Mouse (Mus musculus): Measurements from ENCODE around the gene Plekhg1. TPM values are rescaled to one million over a fixed set of nuclear protein-coding genes. Genes with fewer than 3 reads are reported as not detected.

Plekhg1 gene
- polyA plus RNA-seq, 1 experiment from 2014 or later, result 17.5 TPM

DNA sequence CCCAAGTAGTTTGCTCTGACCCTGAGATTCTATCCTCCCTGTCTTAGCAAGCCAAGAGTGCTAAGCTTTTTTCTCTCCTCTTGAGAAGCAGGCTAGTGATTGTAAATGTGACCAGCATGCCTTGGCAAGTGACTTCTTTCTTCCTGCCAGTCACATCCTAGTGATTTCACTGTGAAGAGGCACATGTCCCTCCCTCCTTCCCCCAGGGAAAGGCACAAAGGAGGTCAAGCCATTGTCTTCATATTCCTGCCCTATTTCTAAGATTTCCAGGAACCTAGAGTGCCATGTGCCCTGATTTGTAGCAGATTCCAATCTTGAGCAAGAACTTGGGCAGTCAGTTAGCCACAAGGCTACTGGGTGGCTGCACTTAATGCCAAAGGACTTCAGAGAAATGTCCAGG is 191.7 kb downstream of the Plekhg1 start:
- Histone ChIP-seq H3K4me2 (ENCODE audit: low read depth, low read length) (no peak overlapping the region), H3K36me3 (ENCODE audit: control insufficient read depth, insufficient read depth, low read length) (no peaks in the 10 kb centered on the region; the same call in 1 of the 2 replicates), H3K27ac (replicated peaks; ENCODE audit: low read depth, low read length) (no peak overlapping the region), H3K9ac (ENCODE audit: low read depth, low read length) (no peak overlapping the region), H3K9me3 (ENCODE audit: control insufficient read depth, low read length) (no peaks in the 10 kb centered on the region), H3K27me3 (replicated peaks; ENCODE audit: control insufficient read depth, insufficient read depth, low read length) (no peaks in the 10 kb centered on the region), H3K4me3 (ENCODE audit: low read depth, low read length) (no peak overlapping the region), H3K4me1 (ENCODE audit: control insufficient read depth, insufficient read depth, low read length) (0 out of 2 replicates have a peak, but pooled peaks cover 8% of the 10 kb centered on the region)
- ATAC-seq (ENCODE audit: low read depth) (no peak), DNase-seq (ENCODE audit: low spot score) (no peak)

DNA sequence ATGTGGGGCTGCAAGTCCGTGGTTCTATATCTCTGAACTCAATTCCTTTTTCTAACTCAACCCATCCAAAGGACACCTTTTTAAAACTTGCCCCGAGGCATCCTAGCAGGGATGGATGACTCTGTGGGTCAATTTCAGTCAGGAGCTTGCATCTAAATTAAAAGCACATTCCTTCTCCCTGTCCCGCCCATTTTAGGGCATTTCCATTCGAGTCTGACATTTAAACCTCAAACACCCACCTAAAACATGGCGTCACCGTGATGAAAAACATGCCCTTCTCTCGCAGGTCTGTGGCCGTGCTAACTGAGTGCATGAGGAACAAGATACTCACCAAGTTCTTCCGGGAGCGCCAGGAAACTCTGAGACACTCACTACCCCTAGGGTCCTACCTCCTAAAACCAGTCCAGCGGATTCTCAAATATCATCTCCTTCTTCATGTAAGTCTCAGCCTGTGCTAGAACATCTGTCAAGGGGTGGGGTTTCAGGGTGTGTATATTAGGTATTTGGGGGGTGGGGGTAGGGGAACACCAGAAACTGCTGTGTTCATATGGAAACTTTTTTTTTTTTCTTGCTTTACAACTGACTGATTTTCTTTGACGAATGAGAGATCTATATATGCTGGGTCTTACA is 193.3 kb downstream of the Plekhg1 start:
- WGBS, result 35% methylated on average over 12 of the region's 12 CpGs
- Histone ChIP-seq H3K9ac (ENCODE audit: low read depth, low read length) (no peak overlapping the region), H3K9me3 (ENCODE audit: control insufficient read depth, low read length) (no peaks in the 10 kb centered on the region), H3K36me3 (ENCODE audit: control insufficient read depth, insufficient read depth, low read length) (peaks cover 8% of the 10 kb centered on the region; the same call in 1 of the 2 replicates), H3K4me2 (ENCODE audit: low read depth, low read length) (no peak overlapping the region), H3K4me3 (ENCODE audit: low read depth, low read length) (no peak overlapping the region), H3K27ac (replicated peaks; ENCODE audit: low read depth, low read length) (no peak overlapping the region), H3K27me3 (replicated peaks; ENCODE audit: control insufficient read depth, insufficient read depth, low read length) (no peaks in the 10 kb centered on the region), H3K4me1 (ENCODE audit: control insufficient read depth, insufficient read depth, low read length) (0 out of 2 replicates have a peak, but pooled peaks cover 8% of the 10 kb centered on the region)
- ATAC-seq (ENCODE audit: low read depth), result peak; percentile 41; the same call in 1 of the 2 replicates
- DNase-seq (ENCODE audit: low spot score), result peak; percentile 46

DNA sequence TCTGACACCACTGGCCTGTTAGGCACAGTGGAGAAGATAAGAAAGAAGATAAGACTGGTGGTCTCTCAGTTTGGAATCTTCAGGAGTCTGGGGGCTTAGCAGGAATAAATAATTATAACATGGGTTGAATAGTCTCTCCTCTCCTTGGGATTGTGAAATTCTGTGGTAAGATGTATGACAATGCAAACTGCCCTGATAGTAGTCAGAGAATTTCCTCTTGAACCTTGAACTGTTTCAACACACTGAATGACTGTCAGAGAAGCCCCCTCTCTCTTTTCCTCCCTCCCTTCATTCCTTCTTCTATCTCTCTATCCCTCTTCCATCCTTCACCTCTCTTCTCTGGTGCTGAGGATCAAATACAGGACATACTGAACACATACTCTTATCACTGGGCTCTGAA is 196.7 kb downstream of the Plekhg1 start:
- DNase-seq (ENCODE audit: low spot score), result no peak
- Histone ChIP-seq H3K4me3 (ENCODE audit: low read depth, low read length) (no peak overlapping the region), H3K9ac (ENCODE audit: low read depth, low read length) (no peak overlapping the region), H3K4me1 (ENCODE audit: control insufficient read depth, insufficient read depth, low read length) (0 out of 2 replicates have a peak, but pooled peaks cover 13% of the 10 kb centered on the region), H3K27ac (replicated peaks; ENCODE audit: low read depth, low read length) (no peak overlapping the region), H3K36me3 (ENCODE audit: control insufficient read depth, insufficient read depth, low read length) (peaks cover 19% of the 10 kb centered on the region), H3K4me2 (ENCODE audit: low read depth, low read length) (no peak overlapping the region), H3K9me3 (ENCODE audit: control insufficient read depth, low read length) (no peaks in the 10 kb centered on the region), H3K27me3 (replicated peaks; ENCODE audit: control insufficient read depth, insufficient read depth, low read length) (no peaks in the 10 kb centered on the region)
- ATAC-seq (ENCODE audit: low read depth), result no peak

DNA sequence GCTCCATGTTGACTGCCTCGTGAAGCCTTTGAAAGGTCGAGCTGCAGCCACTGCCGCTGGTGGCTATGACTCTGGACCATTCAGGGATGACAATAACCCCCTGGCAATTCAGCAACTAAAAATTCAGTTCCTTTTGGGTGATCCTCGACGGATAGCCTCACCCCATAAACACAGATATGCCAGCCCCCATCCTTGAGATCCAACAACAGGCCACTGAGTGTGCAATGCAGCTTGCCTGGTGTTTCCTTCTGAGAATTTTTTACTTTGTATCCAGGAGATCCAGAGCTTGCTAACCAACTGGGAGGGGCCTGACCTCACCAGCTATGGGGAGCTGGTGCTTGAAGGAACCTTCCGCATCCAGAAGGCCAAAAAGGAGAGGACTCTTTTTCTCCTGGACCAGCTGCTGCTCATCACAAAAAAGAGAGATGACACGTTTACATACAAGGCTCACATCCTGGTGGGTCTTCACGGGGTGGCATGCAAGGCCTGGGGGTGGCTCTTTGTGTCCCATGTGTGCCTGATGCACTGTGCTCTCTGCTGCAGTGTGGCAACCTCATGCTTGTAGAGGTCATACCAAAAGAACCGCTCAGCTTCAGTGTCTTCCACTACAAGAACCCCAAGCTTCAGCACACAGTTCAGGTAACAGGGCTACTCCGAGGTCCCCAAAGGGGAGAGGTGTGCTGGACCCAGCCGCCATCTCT is 199.9 kb downstream of the Plekhg1 start:
- no peak overlapping the region for H3K4me3 ChIP-seq (ENCODE audit: low read depth, low read length)
- WGBS, result 91% methylated on average over 11 of the region's 11 CpGs
- no peak overlapping the region for H3K4me2 ChIP-seq (ENCODE audit: low read depth, low read length)
- no peak for DNase-seq (ENCODE audit: low spot score)
- H3K9ac ChIP-seq (ENCODE audit: low read depth, low read length), result no peak overlapping the region
- H3K27me3 ChIP-seq (replicated peaks; ENCODE audit: control insufficient read depth, insufficient read depth, low read length), result no peaks in the 10 kb centered on the region
- H3K9me3 ChIP-seq (ENCODE audit: control insufficient read depth, low read length), result no peaks in the 10 kb centered on the region
- H3K36me3 ChIP-seq (ENCODE audit: control insufficient read depth, insufficient read depth, low read length), result peaks cover 25% of the 10 kb centered on the region
- H3K27ac ChIP-seq (replicated peaks; ENCODE audit: low read depth, low read length), result no peak overlapping the region
- 0 out of 2 replicates have a peak, but pooled peaks cover 5% of the 10 kb centered on the region for H3K4me1 ChIP-seq (ENCODE audit: control insufficient read depth, insufficient read depth, low read length)
- ATAC-seq (ENCODE audit: low read depth), result no peak

DNA sequence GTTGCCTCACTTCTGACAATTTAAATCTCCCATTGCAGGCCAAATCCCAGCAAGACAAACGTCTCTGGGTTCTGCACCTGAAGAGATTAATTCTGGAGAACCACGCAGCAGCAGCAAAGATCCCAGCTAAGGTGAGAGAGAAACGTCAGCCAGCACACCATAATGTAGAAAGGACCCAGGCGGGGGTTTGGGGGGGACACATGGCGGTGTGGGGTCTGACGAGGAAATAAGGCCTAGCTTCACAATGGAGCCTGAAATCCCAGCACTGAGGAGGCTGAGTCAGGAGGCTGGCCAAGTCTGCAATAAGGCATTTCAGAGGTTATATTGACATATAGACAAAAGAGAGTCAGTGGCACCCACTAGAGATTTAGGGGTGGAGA is 200.4 kb downstream of the Plekhg1 start:
- Histone ChIP-seq H3K4me3 (ENCODE audit: low read depth, low read length) (no peak overlapping the region), H3K27ac (replicated peaks; ENCODE audit: low read depth, low read length) (0 out of 2 replicates have a peak overlapping the region, but pooled peaks have one; percentile 55), H3K9ac (ENCODE audit: low read depth, low read length) (no peak overlapping the region), H3K4me1 (ENCODE audit: control insufficient read depth, insufficient read depth, low read length) (0 out of 2 replicates have a peak, but pooled peaks cover 5% of the 10 kb centered on the region), H3K27me3 (replicated peaks; ENCODE audit: control insufficient read depth, insufficient read depth, low read length) (no peaks in the 10 kb centered on the region), H3K36me3 (ENCODE audit: control insufficient read depth, insufficient read depth, low read length) (peaks cover 25% of the 10 kb centered on the region), H3K9me3 (ENCODE audit: control insufficient read depth, low read length) (no peaks in the 10 kb centered on the region), H3K4me2 (ENCODE audit: low read depth, low read length) (no peak overlapping the region)
- ATAC-seq (ENCODE audit: low read depth) (no peak), DNase-seq (ENCODE audit: low spot score) (no peak)
- 85% methylated on average over 6 of the region's 6 CpGs for WGBS

DNA sequence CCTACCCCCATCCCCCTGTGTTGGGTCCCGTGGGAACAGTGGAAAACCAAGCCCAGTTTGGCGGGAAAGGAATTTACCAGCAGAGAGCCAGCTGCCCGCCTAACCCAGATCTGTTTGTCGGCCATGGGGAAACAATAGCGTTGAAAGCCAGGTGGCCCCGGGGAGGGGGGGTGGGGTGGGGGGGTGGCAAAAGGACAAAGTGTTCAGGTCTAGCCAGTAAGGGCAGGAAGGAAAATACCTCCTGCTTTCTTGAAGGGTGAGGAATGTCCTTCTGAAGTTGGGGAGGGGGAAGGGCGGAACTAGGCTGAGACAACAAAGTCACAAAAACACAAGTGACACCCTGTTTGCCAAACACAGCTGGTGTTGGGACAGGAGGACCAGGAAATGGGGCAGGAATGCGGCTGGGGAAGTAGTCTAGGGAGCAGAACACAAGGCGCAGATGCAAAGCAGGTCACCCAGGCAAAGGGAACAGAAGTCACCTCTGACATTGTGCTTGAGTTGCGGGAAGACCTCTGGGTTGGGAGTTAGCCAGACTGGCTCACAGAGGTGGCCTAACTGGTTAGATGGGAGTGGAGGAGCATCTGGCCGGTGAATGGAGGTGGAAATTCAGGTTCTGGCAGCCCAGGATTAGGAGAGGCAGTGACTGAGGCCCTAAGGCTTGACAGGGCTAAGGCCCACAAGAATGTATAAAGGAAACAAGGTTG is 201.0 kb downstream of the Plekhg1 start:
- no peak overlapping the region for H3K4me2 ChIP-seq (ENCODE audit: low read depth, low read length)
- no peaks in the 10 kb centered on the region for H3K9me3 ChIP-seq (ENCODE audit: control insufficient read depth, low read length)
- ATAC-seq (ENCODE audit: low read depth) (peak; percentile 86), DNase-seq (ENCODE audit: low spot score) (peak; percentile 83)
- peak overlapping the region; percentile 55 for H3K27ac ChIP-seq (replicated peaks; ENCODE audit: low read depth, low read length)
- no peaks in the 10 kb centered on the region for H3K27me3 ChIP-seq (replicated peaks; ENCODE audit: control insufficient read depth, insufficient read depth, low read length)
- 24% methylated on average over 11 of the region's 11 CpGs for WGBS
- 0 out of 2 replicates have a peak, but pooled peaks cover 5% of the 10 kb centered on the region for H3K4me1 ChIP-seq (ENCODE audit: control insufficient read depth, insufficient read depth, low read length)
- peaks cover 25% of the 10 kb centered on the region for H3K36me3 ChIP-seq (ENCODE audit: control insufficient read depth, insufficient read depth, low read length)
- H3K9ac ChIP-seq (ENCODE audit: low read depth, low read length), result no peak overlapping the region
- H3K4me3 ChIP-seq (ENCODE audit: low read depth, low read length), result no peak overlapping the region

DNA sequence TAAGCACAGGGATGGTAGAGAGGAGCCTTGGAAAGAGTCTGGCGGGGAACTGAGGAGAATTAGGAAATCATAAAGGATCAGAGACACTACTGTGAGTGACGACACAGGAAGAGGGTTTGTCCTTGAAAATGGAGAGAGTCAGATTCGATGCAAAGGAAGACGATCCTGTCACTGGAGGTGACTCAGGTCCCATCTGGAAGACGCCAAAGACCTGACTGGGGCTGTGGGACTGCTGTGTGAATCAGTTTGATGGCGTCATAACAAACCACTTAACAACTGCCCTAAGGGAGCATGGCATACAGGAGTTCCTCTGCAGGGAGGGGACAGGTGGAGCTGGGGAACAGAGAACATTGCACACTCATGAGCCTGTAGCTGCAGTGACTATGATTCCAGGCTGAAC is 202.1 kb downstream of the Plekhg1 start:
- DNase-seq (ENCODE audit: low spot score), result peak; percentile 31
- ATAC-seq (ENCODE audit: low read depth), result 0 out of 2 replicates have a peak, but pooled peaks have one; percentile 15
- H3K9me3 ChIP-seq (ENCODE audit: control insufficient read depth, low read length), result no peaks in the 10 kb centered on the region
- H3K27ac ChIP-seq (replicated peaks; ENCODE audit: low read depth, low read length), result no peak overlapping the region
- no peak overlapping the region for H3K9ac ChIP-seq (ENCODE audit: low read depth, low read length)
- no peaks in the 10 kb centered on the region for H3K27me3 ChIP-seq (replicated peaks; ENCODE audit: control insufficient read depth, insufficient read depth, low read length)
- WGBS, result 59% methylated on average over 6 of the region's 6 CpGs
- H3K4me2 ChIP-seq (ENCODE audit: low read depth, low read length), result no peak overlapping the region
- H3K36me3 ChIP-seq (ENCODE audit: control insufficient read depth, insufficient read depth, low read length), result peaks cover 31% of the 10 kb centered on the region
- H3K4me3 ChIP-seq (ENCODE audit: low read depth, low read length), result no peak overlapping the region
- 0 out of 2 replicates have a peak, but pooled peaks cover 5% of the 10 kb centered on the region for H3K4me1 ChIP-seq (ENCODE audit: control insufficient read depth, insufficient read depth, low read length)

DNA sequence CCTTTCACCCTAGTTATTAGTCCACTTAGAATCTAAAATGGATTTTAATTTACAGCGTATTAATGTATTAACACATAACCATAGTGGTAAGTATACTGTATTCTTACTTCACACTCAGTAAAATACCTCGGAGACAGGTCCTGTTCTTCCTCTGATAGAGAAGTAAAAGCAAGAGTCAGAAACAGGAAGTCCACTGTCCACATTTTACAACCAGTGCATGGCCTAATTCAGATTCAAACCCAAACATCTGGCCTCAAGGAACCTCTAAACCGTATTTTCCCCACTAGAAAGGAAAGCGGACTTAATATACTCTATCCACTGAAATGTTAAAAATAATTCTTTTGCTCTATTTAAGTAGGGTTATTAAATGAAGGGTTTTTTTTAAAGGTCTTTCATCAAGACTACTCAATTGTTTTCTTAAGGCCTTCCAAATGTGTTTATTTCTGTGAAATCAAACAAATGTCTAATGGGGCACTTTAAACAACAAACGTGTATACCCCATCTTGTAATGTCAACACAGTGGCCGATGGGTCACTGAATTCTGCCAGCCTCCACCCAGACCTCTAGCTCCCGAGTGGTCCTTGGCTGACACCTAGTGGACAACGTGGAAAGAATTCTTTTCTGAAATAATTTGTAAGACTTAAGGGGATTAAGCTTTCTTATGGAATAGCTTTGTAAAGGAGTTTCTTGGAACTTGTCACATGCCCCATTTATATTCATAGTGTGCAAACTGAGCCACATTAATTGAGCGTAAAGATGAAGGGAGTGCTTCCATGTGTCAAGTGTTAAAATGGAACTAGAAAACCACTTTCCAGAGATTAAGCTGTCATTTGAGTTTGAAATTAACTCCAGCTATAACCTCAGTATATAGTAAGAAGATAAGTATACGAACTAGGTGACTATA is 203.6 kb downstream of the Plekhg1 start:
- no peak overlapping the region for H3K9ac ChIP-seq (ENCODE audit: low read depth, low read length)
- no peaks in the 10 kb centered on the region for H3K9me3 ChIP-seq (ENCODE audit: control insufficient read depth, low read length)
- 32% methylated on average over 10 of the region's 10 CpGs for WGBS
- no peak overlapping the region for H3K4me3 ChIP-seq (ENCODE audit: low read depth, low read length)
- no peak overlapping the region for H3K27ac ChIP-seq (replicated peaks; ENCODE audit: low read depth, low read length)
- H3K27me3 ChIP-seq (replicated peaks; ENCODE audit: control insufficient read depth, insufficient read depth, low read length), result no peaks in the 10 kb centered on the region
- ATAC-seq (ENCODE audit: low read depth) (no peak), DNase-seq (ENCODE audit: low spot score) (peak; percentile 78)
- no peak overlapping the region for H3K4me2 ChIP-seq (ENCODE audit: low read depth, low read length)
- H3K4me1 ChIP-seq (ENCODE audit: control insufficient read depth, insufficient read depth, low read length), result 0 out of 2 replicates have a peak, but pooled peaks cover 5% of the 10 kb centered on the region
- peaks cover 29% of the 10 kb centered on the region for H3K36me3 ChIP-seq (ENCODE audit: control insufficient read depth, insufficient read depth, low read length)

Measured in embryonic facial prominence, embryonic 14.5 days (tissue).